Mouse (Mus musculus) thymus, adult 2 months (tissue): ENCODE results near the gene Chd9. TPM values are rescaled to one million over a fixed set of nuclear protein-coding genes. Genes with fewer than 3 reads are reported as not detected.
A peak's percentile ranks its signal among the peaks of the same experiment; 100 is the strongest.

Experiments used
- DNase-seq: peaks from one replicate; pipeline ENCODE4 v3.0.0; 2021
- H3K27ac ChIP-seq: fragments of 200-500 bp; 2 replicates; pipeline ENCODE4 v1.5.1; 2012; ENCODE audit warnings: low read length, control low read depth; ENCODE audit not compliant: control insufficient read depth, insufficient read depth
- H3K27me3 ChIP-seq: fragments of 200-500 bp; 2 replicates; pipeline ENCODE4 v1.6.1; 2012; ENCODE audit warnings: mild to moderate bottlenecking, low read length, moderate library complexity, mixed read lengths; ENCODE audit not compliant: control insufficient read depth, insufficient read depth
- H3K36me3 ChIP-seq: fragments of 200-500 bp; 2 replicates; pipeline ENCODE4 v1.6.1; 2012; ENCODE audit warnings: mild to moderate bottlenecking, low read length, moderate library complexity; ENCODE audit not compliant: control insufficient read depth, insufficient read depth
- H3K4me1 ChIP-seq: fragments of 200-500 bp; replicated peaks from 2 replicates; pipeline ENCODE4 v1.6.1; 2012; ENCODE audit warnings: low read length; ENCODE audit not compliant: control insufficient read depth, insufficient read depth
- H3K4me3 ChIP-seq: fragments of 200-500 bp; 2 replicates; pipeline ENCODE4 v1.5.1; 2012; ENCODE audit warnings: mild to moderate bottlenecking, low read length, control low read depth, moderate library complexity; ENCODE audit not compliant: control insufficient read depth, insufficient read depth
- CTCF ChIP-seq: fragments of 200-500 bp; IDR thresholded peaks from 2 replicates; pipeline ENCODE4 v1.5.1; 2012; ENCODE audit warnings: mild to moderate bottlenecking, control low read depth, low read length, moderate library complexity, borderline replicate concordance; ENCODE audit not compliant: control insufficient read depth, poor library complexity, insufficient read depth; ENCODE audit errors: extremely low read depth
- POLR2A ChIP-seq: fragments of 200-500 bp; IDR thresholded peaks from 2 replicates; pipeline ENCODE4 v1.6.1; 2012; ENCODE audit warnings: mild to moderate bottlenecking, low read length, control low read depth, moderate library complexity; ENCODE audit not compliant: control insufficient read depth, poor library complexity, insufficient read depth; ENCODE audit errors: extremely low read depth
- WGBS: fragments of 180-500 bp; shearing (Covaris S2); methylation state at CpG from one replicate; pipeline ENCODE4 v1.1.7; 2018; 5-methylcytosine and 5-hydroxymethylcytosine counted together
- polyA plus RNA-seq: library from polyadenylated mRNA; depleted of rRNA; stranded (reverse); fragments of >200 nt; gene quantifications from 2 replicates; pipeline ENCODE4 v1.2.3, GENCODE M21; 2012

The Chd9 gene
- polyA plus RNA-seq, 1 experiment: 127 TPM

DNA sequence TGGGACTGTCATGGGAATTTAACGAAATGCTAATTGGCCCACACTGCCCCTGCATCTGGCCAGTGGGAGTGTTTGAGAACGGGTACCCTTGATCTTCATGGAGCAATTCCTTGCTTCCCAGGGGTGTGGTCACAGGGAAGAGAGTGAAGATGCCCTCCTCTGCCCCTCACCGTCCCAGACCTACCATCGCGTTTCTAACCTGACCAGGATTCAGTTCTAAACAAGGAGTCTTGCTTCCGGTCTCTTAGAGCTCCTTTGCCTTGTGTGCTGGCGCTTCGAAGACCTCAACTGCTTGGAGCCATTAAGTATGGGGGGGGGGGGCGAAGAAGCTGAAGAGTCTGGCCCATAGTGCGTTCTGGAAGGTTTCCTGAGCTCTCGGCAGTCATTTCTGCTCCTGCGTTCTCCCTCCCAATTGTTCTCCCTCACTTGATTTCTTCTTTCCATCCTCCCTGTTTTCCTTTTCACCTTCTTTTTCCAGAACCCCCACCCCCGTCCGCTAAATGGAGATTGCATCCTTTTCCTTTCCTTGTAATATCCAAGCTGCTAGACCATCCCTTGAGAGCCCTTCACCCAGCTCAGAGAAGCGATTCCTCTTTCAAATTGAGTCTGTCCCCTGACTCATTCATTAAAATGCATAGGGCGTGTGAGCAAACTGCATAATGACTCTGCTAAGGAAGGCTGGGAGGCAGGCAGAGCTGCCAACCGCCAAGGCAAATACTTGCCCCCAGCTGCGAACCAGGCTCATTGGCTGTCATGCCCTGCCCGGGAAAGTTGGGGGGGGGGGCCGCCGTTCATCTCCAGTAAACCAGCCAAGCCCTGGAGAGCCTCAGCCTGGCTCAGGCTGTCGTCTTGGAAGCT lies 42.0 kb downstream of the Chd9 start:
- H3K27ac ChIP-seq: no peak overlapping the region
- H3K4me1 ChIP-seq: peaks cover 6% of the 10 kb centered on the region; the same call in 1 of the 2 replicates
- TF ChIP-seq POLR2A (no peak), CTCF (no peak)
- no peak for DNase-seq
- H3K27me3 ChIP-seq: no peaks in the 10 kb centered on the region
- H3K4me3 ChIP-seq: no peak overlapping the region
- H3K36me3 ChIP-seq: no peaks in the 10 kb centered on the region
- 40% methylated on average over 22 of the region's 22 CpGs for WGBS

DNA sequence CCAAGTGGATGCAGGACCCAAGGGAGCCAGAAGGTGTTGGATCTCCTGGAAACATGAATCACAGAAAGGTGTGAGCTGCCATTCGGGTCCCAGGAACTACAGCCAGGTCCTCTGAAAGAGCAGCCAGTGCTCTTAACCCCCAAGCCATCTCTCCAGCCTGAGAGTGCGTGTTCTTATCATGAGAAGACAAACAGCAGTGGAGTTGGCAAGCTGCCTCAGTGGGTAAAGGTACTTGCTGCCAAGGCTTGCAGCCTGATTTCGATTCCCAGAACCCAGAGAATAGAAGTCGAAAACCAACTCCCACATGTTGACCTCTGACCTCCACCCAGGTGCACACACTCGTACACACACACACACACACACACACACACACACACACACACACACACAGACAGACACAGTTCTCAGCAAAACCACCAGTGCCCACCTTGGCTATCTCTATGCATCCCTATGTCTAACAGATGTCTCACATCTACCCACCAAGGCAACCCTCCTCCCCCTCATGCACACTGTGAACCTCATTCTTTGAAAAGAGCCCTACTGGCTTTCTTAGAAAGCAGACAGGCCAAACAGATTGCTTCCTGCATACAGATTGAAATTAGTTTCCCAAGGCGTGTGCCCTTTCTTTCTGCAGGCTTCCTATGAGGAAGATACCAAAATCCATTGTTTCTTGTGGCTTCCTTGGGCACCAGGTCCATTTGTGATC lies 43.4 kb downstream of the Chd9 start:
- no peaks in the 10 kb centered on the region for H3K36me3 ChIP-seq
- no peak overlapping the region for H3K4me3 ChIP-seq
- H3K27ac ChIP-seq: no peak overlapping the region
- TF ChIP-seq CTCF (no peak), POLR2A (no peak)
- WGBS: 28% methylated on average over 6 of the region's 6 CpGs
- no peak for DNase-seq
- H3K27me3 ChIP-seq: no peaks in the 10 kb centered on the region
- peaks cover 9% of the 10 kb centered on the region for H3K4me1 ChIP-seq

DNA sequence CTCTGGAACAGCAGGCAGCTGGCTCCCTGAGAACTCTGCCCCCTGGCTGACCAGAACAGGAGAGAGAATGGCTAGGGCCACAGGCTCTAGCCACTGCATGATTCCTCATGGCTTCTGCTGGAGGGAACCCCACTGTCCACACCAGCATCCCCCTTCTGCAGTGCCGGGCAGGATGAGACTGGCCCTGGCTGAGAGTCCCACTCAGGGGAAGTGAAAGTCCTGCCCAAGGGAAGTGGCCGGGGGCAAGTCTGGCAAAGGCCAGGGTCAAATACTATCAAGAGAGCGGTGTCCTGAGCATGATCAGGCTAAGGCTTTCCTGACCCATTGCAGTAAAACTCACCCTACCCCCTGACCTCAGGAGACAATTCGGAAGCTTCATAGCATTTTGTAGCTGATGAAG lies 44.9 kb downstream of the Chd9 start:
- Histone ChIP-seq H3K36me3 (no peaks in the 10 kb centered on the region), H3K4me1 (peaks cover 20% of the 10 kb centered on the region), H3K27ac (no peak overlapping the region), H3K4me3 (no peak overlapping the region), H3K27me3 (no peaks in the 10 kb centered on the region)
- TF ChIP-seq CTCF (no peak), POLR2A (no peak)
- DNase-seq: no peak
- WGBS: 86% methylated on average over 4 of the region's 4 CpGs

- peaks cover 14% of the 10 kb centered on the region for H3K4me1 ChIP-seq
Observed at GRCm38 (mm10) chr8:90876213-90876721, 48.1 kb downstream of the Chd9 start.

GRCm38 (mm10) chr8:90876722-90877429 lies 48.7 kb downstream of the Chd9 start:
- 2% methylated on average over 23 of the region's 24 CpGs for WGBS

More at GRCm38 (mm10) chr8:90876213-90876721, 48.1 kb downstream of the Chd9 start:
- Histone ChIP-seq H3K27ac (no peak overlapping the region), H3K36me3 (no peaks in the 10 kb centered on the region), H3K27me3 (no peaks in the 10 kb centered on the region), H3K4me3 (no peak overlapping the region)
- WGBS: 13% methylated on average over 12 of the region's 12 CpGs
- peak; percentile 27 for DNase-seq
- TF ChIP-seq CTCF: no peak
- no peak for TF ChIP-seq POLR2A

DNA sequence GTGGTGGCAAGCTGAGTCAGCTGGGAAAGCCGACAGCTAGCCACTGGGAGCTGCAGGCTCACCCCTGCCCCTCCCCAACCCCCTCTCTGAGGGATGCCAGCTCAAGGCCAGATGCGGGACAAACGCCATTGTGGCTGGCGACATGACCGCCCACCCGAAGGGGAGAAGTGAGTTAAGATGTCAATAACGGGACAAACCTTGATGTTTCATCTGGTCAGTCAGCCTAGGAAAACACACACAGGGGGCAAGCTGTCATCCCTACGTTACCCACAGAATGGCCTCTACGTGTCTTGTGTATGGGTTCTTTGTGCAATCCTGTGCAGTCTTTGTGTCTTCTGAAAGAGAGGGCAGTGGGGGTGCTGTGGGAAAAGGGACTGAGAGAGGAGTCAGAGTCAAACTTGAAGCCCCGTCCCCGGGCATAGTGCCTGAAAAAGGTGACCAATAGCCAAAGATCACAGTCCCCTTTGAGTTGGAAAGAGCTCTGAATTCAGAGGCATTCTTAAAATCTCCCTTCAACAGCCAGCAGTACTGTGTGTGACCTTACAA lies 49.4 kb downstream of the Chd9 start:
- Histone ChIP-seq H3K4me1 (peaks cover 14% of the 10 kb centered on the region), H3K27me3 (no peaks in the 10 kb centered on the region), H3K4me3 (peak overlapping the region; percentile 55), H3K36me3 (no peaks in the 10 kb centered on the region), H3K27ac (no peak overlapping the region)
- DNase-seq: no peak
- WGBS: 5% methylated on average over 11 of the region's 11 CpGs
- TF ChIP-seq POLR2A (no peak), CTCF (no peak)

More at GRCm38 (mm10) chr8:90876722-90877429, 48.7 kb downstream of the Chd9 start:
- peaks cover 14% of the 10 kb centered on the region for H3K4me1 ChIP-seq
- TF ChIP-seq CTCF (no peak), POLR2A (no peak)
- peak overlapping the region; percentile 55 for H3K4me3 ChIP-seq
- no peaks in the 10 kb centered on the region for H3K27me3 ChIP-seq
- no peaks in the 10 kb centered on the region for H3K36me3 ChIP-seq
- DNase-seq: peak; percentile 75
- no peak overlapping the region for H3K27ac ChIP-seq
